Mouse (Mus musculus): ENCODE data around the gene Trim54. TPM values are rescaled to one million over a fixed set of nuclear protein-coding genes. Genes with fewer than 3 reads are reported as not detected.

Trim54 gene
- polyA plus RNA-seq, 1 experiment from 2014 or later = 12.8 TPM

DNA sequence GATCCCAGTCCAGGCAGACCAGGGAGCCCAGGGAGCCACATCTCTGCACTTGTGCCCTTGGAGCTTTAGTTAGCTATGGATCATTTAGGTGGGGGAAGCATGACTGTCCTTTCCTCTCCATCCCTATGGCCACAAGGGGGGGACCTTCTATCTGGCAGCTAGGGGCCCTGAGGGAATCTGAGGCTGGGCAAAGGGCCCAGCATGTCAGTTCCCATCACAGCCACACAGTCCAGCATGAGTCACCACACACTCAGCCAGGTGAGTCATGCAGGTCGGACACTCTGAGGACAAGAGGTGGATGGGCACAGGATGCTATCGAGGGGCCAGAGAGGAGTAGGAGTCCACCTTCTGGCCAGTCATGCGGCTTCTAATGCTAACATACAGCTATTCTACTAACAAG is 35.2 kb downstream of the Trim54 start:
- no peak overlapping the region for H3K4me2 ChIP-seq
- H3K27ac ChIP-seq (ENCODE audit: poor library complexity, severe bottlenecking) = no peak overlapping the region
- H3K9me3 ChIP-seq (replicated peaks) = no peaks in the 10 kb centered on the region
- WGBS = 72% methylated on average over 3 of the region's 3 CpGs
- no peak overlapping the region for H3K9ac ChIP-seq
- no peak overlapping the region for H3K4me3 ChIP-seq
- peaks cover 19% of the 10 kb centered on the region for H3K4me1 ChIP-seq (replicated peaks)
- no peak for ATAC-seq (ENCODE audit: insufficient number of reproducible peaks, low FRiP score)
- H3K36me3 ChIP-seq = peaks cover 33% of the 10 kb centered on the region
- no peaks in the 10 kb centered on the region for H3K27me3 ChIP-seq (replicated peaks)

GRCm38 (mm10) chr5:31153516-31154151 is 37.1 kb downstream of the Trim54 start:
- H3K27ac ChIP-seq (ENCODE audit: poor library complexity, severe bottlenecking) = peak overlapping the region; percentile 37
- 28% methylated on average over 6 of the region's 6 CpGs for WGBS
- H3K4me1 ChIP-seq (replicated peaks) = peaks cover 19% of the 10 kb centered on the region
- no peaks in the 10 kb centered on the region for H3K27me3 ChIP-seq (replicated peaks)
- ATAC-seq (ENCODE audit: insufficient number of reproducible peaks, low FRiP score) = 0 out of 2 replicates have a peak, but pooled peaks have one; percentile 4
- no peaks in the 10 kb centered on the region for H3K9me3 ChIP-seq (replicated peaks)
- peaks cover 35% of the 10 kb centered on the region for H3K36me3 ChIP-seq
- H3K4me2 ChIP-seq = peak overlapping the region; percentile 93
- H3K4me3 ChIP-seq = peak overlapping the region; percentile 55
- H3K9ac ChIP-seq = peak overlapping the region; percentile 65

GRCm38 (mm10) chr5:31154152-31154553 is 37.6 kb downstream of the Trim54 start, which contains the start of gene Mpv17:
TSS of gene Mpv17 (minus strand) at chr5:31154251.
- Histone ChIP-seq H3K4me1 (replicated peaks) (peaks cover 19% of the 10 kb centered on the region), H3K27ac (ENCODE audit: poor library complexity, severe bottlenecking) (peak within 1 kb of the TSS; percentile 37), H3K27me3 (replicated peaks) (no peaks in the 10 kb centered on the region), H3K9me3 (replicated peaks) (no peaks in the 10 kb centered on the region), H3K4me3 (peak within 1 kb of the TSS; percentile 55), H3K4me2 (peak within 1 kb of the TSS; percentile 93), H3K9ac (peak within 1 kb of the TSS; percentile 65), H3K36me3 (peaks cover 41% of the 10 kb centered on the region)
- ATAC-seq (ENCODE audit: insufficient number of reproducible peaks, low FRiP score) = peak; percentile 95
- under 1% methylated on average over 19 of the region's 19 CpGs for WGBS

GRCm38 (mm10) chr5:31162462-31162861 is 46.0 kb downstream of the Trim54 start:
- no peak for ATAC-seq (ENCODE audit: insufficient number of reproducible peaks, low FRiP score)
- H3K27ac ChIP-seq (ENCODE audit: poor library complexity, severe bottlenecking) = no peak overlapping the region

GRCm38 (mm10) chr5:31164878-31165277 is 48.4 kb downstream of the Trim54 start:
- Histone ChIP-seq H3K27ac (ENCODE audit: poor library complexity, severe bottlenecking) (no peak overlapping the region), H3K9me3 (replicated peaks) (no peaks in the 10 kb centered on the region), H3K27me3 (replicated peaks) (no peaks in the 10 kb centered on the region), H3K4me1 (replicated peaks) (no peaks in the 10 kb centered on the region), H3K9ac (no peak overlapping the region), H3K4me2 (no peak overlapping the region), H3K36me3 (peaks cover 93% of the 10 kb centered on the region), H3K4me3 (no peak overlapping the region)
- no peak for ATAC-seq (ENCODE audit: insufficient number of reproducible peaks, low FRiP score)
- 80% methylated on average over 1 of the region's 1 CpGs for WGBS

More at GRCm38 (mm10) chr5:31162462-31162861, 46.0 kb downstream of the Trim54 start:
- Histone ChIP-seq H3K4me3 (no peak overlapping the region), H3K4me2 (no peak overlapping the region), H3K4me1 (replicated peaks) (no peaks in the 10 kb centered on the region), H3K9me3 (replicated peaks) (no peaks in the 10 kb centered on the region), H3K27me3 (replicated peaks) (no peaks in the 10 kb centered on the region), H3K36me3 (peaks cover 93% of the 10 kb centered on the region), H3K9ac (no peak overlapping the region)

GRCm38 (mm10) chr5:31168630-31169029 is 52.1 kb downstream of the Trim54 start:
- Histone ChIP-seq H3K27me3 (replicated peaks) (no peaks in the 10 kb centered on the region), H3K9me3 (replicated peaks) (no peaks in the 10 kb centered on the region), H3K4me3 (no peak overlapping the region), H3K9ac (no peak overlapping the region), H3K27ac (ENCODE audit: poor library complexity, severe bottlenecking) (no peak overlapping the region), H3K4me1 (replicated peaks) (no peaks in the 10 kb centered on the region), H3K4me2 (no peak overlapping the region), H3K36me3 (peaks cover 92% of the 10 kb centered on the region)
- no peak for ATAC-seq (ENCODE audit: insufficient number of reproducible peaks, low FRiP score)
- WGBS = 77% methylated on average over 4 of the region's 4 CpGs

- no peaks in the 10 kb centered on the region for H3K27me3 ChIP-seq (replicated peaks)
- H3K4me2 ChIP-seq = peak overlapping the region; percentile 90
- H3K36me3 ChIP-seq = peaks cover 9% of the 10 kb centered on the region
- peak overlapping the region; percentile 90 for H3K4me3 ChIP-seq
- peak; percentile 54 for ATAC-seq (ENCODE audit: insufficient number of reproducible peaks, low FRiP score)
- H3K9me3 ChIP-seq (replicated peaks) = no peaks in the 10 kb centered on the region
- peak overlapping the region; percentile 95 for H3K27ac ChIP-seq (ENCODE audit: poor library complexity, severe bottlenecking)
- H3K9ac ChIP-seq = peak overlapping the region; percentile 81
- H3K4me1 ChIP-seq (replicated peaks) = 0 out of 2 replicates have a peak, but pooled peaks cover 2% of the 10 kb centered on the region
- whole genome bisulfite sequencing = 0% methylated on average over 25 of the region's 25 CpGs
Measured at GRCm38 (mm10) chr5:31179301-31179765, 62.8 kb downstream of the Trim54 start.

DNA sequence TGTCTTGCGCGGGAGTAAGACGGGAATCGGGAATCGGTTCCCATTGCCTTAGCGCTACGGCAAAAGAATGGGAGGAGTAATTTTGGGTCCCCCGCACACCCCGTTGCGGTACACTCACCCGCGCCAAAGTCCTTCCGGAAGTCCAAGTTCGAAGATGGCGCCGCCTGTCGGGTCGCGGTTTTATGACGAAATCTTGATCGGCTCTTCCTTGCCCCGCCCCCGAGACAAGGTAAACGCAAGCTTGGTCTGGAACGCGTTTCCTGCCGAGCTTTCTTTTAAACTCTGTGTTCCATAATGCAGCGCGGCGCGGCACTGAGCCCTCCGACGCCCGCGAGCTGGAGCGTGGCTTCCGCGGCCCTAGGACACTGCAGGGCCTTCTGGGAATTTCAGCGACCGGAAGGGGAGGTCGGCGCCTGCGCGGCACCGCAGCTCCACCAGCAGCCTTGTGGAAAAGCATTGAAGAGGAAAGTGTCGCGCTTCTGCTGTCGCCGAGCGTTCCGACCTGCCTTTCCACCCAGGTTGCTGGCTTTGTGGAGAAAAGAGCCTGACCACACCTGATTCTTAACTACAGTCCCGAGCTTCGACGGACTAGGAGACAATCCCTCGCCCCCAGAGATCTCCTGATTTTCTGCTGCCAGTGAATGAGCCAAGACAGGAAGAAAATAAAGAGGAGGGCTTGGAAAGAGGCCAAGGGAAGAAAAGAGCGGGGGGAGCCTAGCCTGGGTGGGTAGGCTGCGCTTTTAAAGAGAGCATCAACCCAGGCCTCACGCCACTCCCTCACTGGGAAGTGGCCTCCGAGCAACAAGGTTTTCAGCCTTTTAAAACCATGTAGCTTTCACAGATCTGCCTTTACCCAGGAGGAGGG is 63.5 kb downstream of the Trim54 start, which contains the start of the genes Gm29609 and Gtf3c2:
Gm29609 (minus strand) TSS at position 146 of the 865 bp plus-strand sequence.
Gtf3c2 (minus strand) TSS at position 379 of the 865 bp plus-strand sequence.
- H3K4me3 ChIP-seq = peak within 1 kb of the TSS; percentile 90
- peaks cover 5% of the 10 kb centered on the region; the same call in 1 of the 2 replicates for H3K36me3 ChIP-seq
- H3K27ac ChIP-seq (ENCODE audit: poor library complexity, severe bottlenecking) = peak within 1 kb of the TSS; percentile 95
- H3K27me3 ChIP-seq (replicated peaks) = no peaks in the 10 kb centered on the region
- H3K9me3 ChIP-seq (replicated peaks) = no peaks in the 10 kb centered on the region
- peak within 1 kb of the TSS; percentile 90 for H3K4me2 ChIP-seq
- H3K4me1 ChIP-seq (replicated peaks) = 0 out of 2 replicates have a peak, but pooled peaks cover 2% of the 10 kb centered on the region
- WGBS = under 1% methylated on average over 59 of the region's 59 CpGs
- ATAC-seq (ENCODE audit: insufficient number of reproducible peaks, low FRiP score) = peak; percentile 95
- H3K9ac ChIP-seq = peak within 1 kb of the TSS; percentile 81

DNA sequence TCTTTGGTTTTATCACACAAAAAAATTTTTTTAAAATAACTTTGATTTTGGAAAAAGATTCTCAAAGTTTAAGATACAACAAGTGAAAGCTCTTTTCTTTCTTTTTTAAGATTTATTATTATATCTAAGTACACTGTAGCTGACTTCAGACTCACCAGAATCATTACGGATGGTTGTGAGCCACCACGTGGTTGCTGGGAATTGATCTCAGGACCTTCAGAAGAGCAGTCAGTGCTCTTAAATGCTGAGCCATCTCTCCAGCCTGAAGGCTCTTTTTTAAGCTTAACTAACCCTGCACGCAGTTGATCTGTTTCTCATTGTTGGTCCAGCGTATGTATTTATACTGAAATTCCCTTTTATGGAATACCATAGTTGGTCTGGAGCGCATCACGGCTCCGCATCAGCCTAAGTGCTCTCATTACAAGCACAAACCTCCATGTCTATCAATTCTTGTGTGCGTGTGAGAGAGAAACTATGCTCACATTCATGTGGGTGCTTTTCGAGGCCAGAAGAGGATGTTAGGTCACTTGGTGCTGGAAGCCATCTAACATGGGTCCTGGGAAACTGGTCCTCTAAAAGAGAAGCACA is 64.8 kb downstream of the Trim54 start:
- 0 out of 2 replicates have a peak, but pooled peaks cover 5% of the 10 kb centered on the region for H3K36me3 ChIP-seq
- no peak overlapping the region for H3K4me3 ChIP-seq
- no peak overlapping the region for H3K4me2 ChIP-seq
- no peak overlapping the region for H3K9ac ChIP-seq
- no peak overlapping the region for H3K27ac ChIP-seq (ENCODE audit: poor library complexity, severe bottlenecking)
- ATAC-seq (ENCODE audit: insufficient number of reproducible peaks, low FRiP score) = no peak
- 0 out of 2 replicates have a peak, but pooled peaks cover 2% of the 10 kb centered on the region for H3K4me1 ChIP-seq (replicated peaks)
- no peaks in the 10 kb centered on the region for H3K9me3 ChIP-seq (replicated peaks)
- 94% methylated on average over 9 of the region's 9 CpGs for WGBS
- H3K27me3 ChIP-seq (replicated peaks) = no peaks in the 10 kb centered on the region

DNA sequence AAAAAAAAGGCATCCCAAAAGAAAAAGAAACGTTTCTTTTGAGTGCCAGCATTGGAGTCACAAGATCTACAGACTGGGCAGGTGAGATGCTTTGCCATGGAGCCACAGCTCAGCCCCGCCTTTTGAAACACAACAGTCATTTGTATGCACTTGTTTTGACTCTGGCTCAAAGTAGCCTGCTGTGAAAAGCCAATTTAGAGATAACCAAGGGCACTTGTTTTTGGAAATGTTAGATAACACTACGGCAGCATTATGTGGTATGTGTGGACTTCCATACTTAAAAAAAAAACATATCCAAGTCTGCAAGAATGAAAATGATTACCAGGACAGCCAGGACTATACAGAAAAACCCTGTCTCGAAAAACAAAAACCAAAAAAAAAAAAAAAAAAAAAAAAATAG is 67.2 kb downstream of the Trim54 start:
- H3K4me3 ChIP-seq = no peak overlapping the region
- ATAC-seq (ENCODE audit: insufficient number of reproducible peaks, low FRiP score) = peak; percentile 38; the same call in 1 of the 2 replicates
- WGBS = 35% methylated on average over 4 of the region's 4 CpGs
- H3K9me3 ChIP-seq (replicated peaks) = no peaks in the 10 kb centered on the region
- no peak overlapping the region for H3K27ac ChIP-seq (ENCODE audit: poor library complexity, severe bottlenecking)
- H3K9ac ChIP-seq = no peak overlapping the region
- H3K4me2 ChIP-seq = no peak overlapping the region
- peaks cover 20% of the 10 kb centered on the region for H3K36me3 ChIP-seq
- 0 out of 2 replicates have a peak, but pooled peaks cover 2% of the 10 kb centered on the region for H3K4me1 ChIP-seq (replicated peaks)
- no peaks in the 10 kb centered on the region for H3K27me3 ChIP-seq (replicated peaks)

All from heart, embryonic 12.5 days (tissue).